Mouse (Mus musculus) lung, adult 2 months (tissue): ENCODE data around the gene Ptpre.

Experiments used
- CTCF ChIP-seq: fragments of 200-500 bp; IDR thresholded peaks from 2 replicates; pipeline ENCODE4 v1.5.1; 2011; ENCODE audit warnings: mild to moderate bottlenecking, low read length, control low read depth; ENCODE audit not compliant: insufficient read depth
- POLR2A ChIP-seq: fragments of 200-500 bp; IDR thresholded peaks from 2 replicates; pipeline ENCODE4 v1.6.1; 2011; ENCODE audit warnings: low read depth, mild to moderate bottlenecking, control low read depth, low read length, borderline replicate concordance; ENCODE audit errors: extremely low read depth

DNA sequence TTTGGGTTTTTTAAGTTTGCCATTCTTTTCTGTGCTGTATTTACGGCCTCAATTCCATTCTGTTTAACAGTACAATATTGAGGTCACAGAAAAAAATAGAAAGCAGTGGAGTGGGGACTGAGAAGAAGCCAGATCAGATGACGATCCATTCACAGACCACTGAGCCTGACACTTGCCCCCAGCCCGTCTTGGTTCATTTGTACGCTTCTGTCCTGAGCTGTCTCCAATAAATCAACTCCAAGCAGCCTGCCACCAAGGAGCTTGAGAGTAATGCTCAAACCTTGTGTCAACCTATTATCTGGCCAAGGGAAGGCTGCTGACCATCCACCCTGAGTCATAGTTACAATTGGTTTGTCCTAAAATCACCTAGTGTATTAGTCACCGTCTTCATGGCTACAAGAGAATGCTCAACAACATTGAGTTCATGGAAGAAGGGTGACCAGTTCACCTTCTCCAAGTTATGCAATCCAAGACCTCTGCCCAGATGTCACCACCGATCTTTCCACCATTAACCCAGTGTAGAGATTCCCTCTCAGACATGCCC is 12.8 kb upstream of the Ptpre start:
- TF ChIP-seq POLR2A (no peak), CTCF (no peak)
